Mouse (Mus musculus): ENCODE measurements at regions not wholly inside any gene's neighbourhood (a gene's known extent, or its start where the extent isn't known, plus 50 kb on each side); places are given as distances from the start of the nearest gene placed in this dataset.

- no peaks in the 10 kb centered on the region for H3K9me3 ChIP-seq
- no peaks in the 10 kb centered on the region for H3K36me3 ChIP-seq
- H3K27ac ChIP-seq: no peak overlapping the region
- H3K27me3 ChIP-seq: no peaks in the 10 kb centered on the region
- no peak overlapping the region for H3K9ac ChIP-seq (replicated peaks)
- WGBS: 73% methylated on average over 6 of the region's 6 CpGs
- H3K4me2 ChIP-seq: no peak overlapping the region
- 0 out of 2 replicates have a peak, but pooled peaks cover 7% of the 10 kb centered on the region for H3K4me1 ChIP-seq (replicated peaks)
- no peak overlapping the region for H3K4me3 ChIP-seq (replicated peaks)
- ATAC-seq (ENCODE audit: insufficient number of reproducible peaks, insufficient read depth, low FRiP score, low TSS enrichment, low read depth): no peak
Measured at GRCm38 (mm10) chr12:70696256-70696655, 129.1 kb upstream of the Frmd6 start.

GRCm38 (mm10) chr12:70698466-70698865 is 126.8 kb upstream of the Frmd6 start:
- H3K4me3 ChIP-seq (replicated peaks): no peak overlapping the region
- ATAC-seq (ENCODE audit: insufficient number of reproducible peaks, insufficient read depth, low FRiP score, low TSS enrichment, low read depth): no peak
- H3K27ac ChIP-seq: no peak overlapping the region
- H3K4me1 ChIP-seq (replicated peaks): 0 out of 2 replicates have a peak, but pooled peaks cover 4% of the 10 kb centered on the region
- no peak overlapping the region for H3K9ac ChIP-seq (replicated peaks)
- H3K4me2 ChIP-seq: no peak overlapping the region
- no peaks in the 10 kb centered on the region for H3K9me3 ChIP-seq
- H3K36me3 ChIP-seq: no peaks in the 10 kb centered on the region
- no peaks in the 10 kb centered on the region for H3K27me3 ChIP-seq
- WGBS: 76% methylated on average over 6 of the region's 6 CpGs

- no peaks in the 10 kb centered on the region for H3K36me3 ChIP-seq
- no peaks in the 10 kb centered on the region for H3K9me3 ChIP-seq
- 87% methylated on average over 5 of the region's 5 CpGs for WGBS
- no peak overlapping the region for H3K4me3 ChIP-seq (replicated peaks)
- peaks cover 6% of the 10 kb centered on the region; the same call in 1 of the 2 replicates for H3K4me1 ChIP-seq (replicated peaks)
- no peak overlapping the region for H3K27ac ChIP-seq
- no peaks in the 10 kb centered on the region for H3K27me3 ChIP-seq
- no peak overlapping the region for H3K9ac ChIP-seq (replicated peaks)
- no peak for ATAC-seq (ENCODE audit: insufficient number of reproducible peaks, insufficient read depth, low FRiP score, low TSS enrichment, low read depth)
- H3K4me2 ChIP-seq: no peak overlapping the region
Measured at GRCm38 (mm10) chr12:70702473-70702872, 122.8 kb upstream of the Frmd6 start.

- Histone ChIP-seq H3K27ac (no peak overlapping the region), H3K9ac (replicated peaks) (no peak overlapping the region), H3K9me3 (no peaks in the 10 kb centered on the region), H3K27me3 (no peaks in the 10 kb centered on the region), H3K36me3 (no peaks in the 10 kb centered on the region), H3K4me2 (no peak overlapping the region), H3K4me3 (replicated peaks) (no peak overlapping the region), H3K4me1 (replicated peaks) (peaks cover 10% of the 10 kb centered on the region)
- WGBS: 87% methylated on average over 11 of the region's 11 CpGs
- no peak for ATAC-seq (ENCODE audit: insufficient number of reproducible peaks, insufficient read depth, low FRiP score, low TSS enrichment, low read depth)
Measured at GRCm38 (mm10) chr12:70706806-70707628, 118.3 kb upstream of the Frmd6 start.

GRCm38 (mm10) chr12:70707629-70708289 is 117.6 kb upstream of the Frmd6 start:
- ATAC-seq (ENCODE audit: insufficient number of reproducible peaks, insufficient read depth, low FRiP score, low TSS enrichment, low read depth): no peak
- Histone ChIP-seq H3K36me3 (no peaks in the 10 kb centered on the region), H3K9ac (replicated peaks) (no peak overlapping the region), H3K9me3 (no peaks in the 10 kb centered on the region), H3K27ac (no peak overlapping the region), H3K4me1 (replicated peaks) (peaks cover 17% of the 10 kb centered on the region), H3K4me2 (no peak overlapping the region), H3K27me3 (no peaks in the 10 kb centered on the region), H3K4me3 (replicated peaks) (no peak overlapping the region)
- 78% methylated on average over 6 of the region's 6 CpGs for WGBS

GRCm38 (mm10) chr12:70708290-70708668 is 117.0 kb upstream of the Frmd6 start:
- no peak for ATAC-seq (ENCODE audit: insufficient number of reproducible peaks, insufficient read depth, low FRiP score, low TSS enrichment, low read depth)

GRCm38 (mm10) chr12:70710311-70710710 is 115.0 kb upstream of the Frmd6 start:
- WGBS: 94% methylated on average over 7 of the region's 7 CpGs
- H3K36me3 ChIP-seq: no peaks in the 10 kb centered on the region
- no peak overlapping the region for H3K4me2 ChIP-seq
- no peak overlapping the region for H3K4me3 ChIP-seq (replicated peaks)
- no peaks in the 10 kb centered on the region for H3K27me3 ChIP-seq
- H3K9me3 ChIP-seq: no peaks in the 10 kb centered on the region
- H3K9ac ChIP-seq (replicated peaks): no peak overlapping the region
- H3K27ac ChIP-seq: no peak overlapping the region
- H3K4me1 ChIP-seq (replicated peaks): peaks cover 25% of the 10 kb centered on the region
- ATAC-seq (ENCODE audit: insufficient number of reproducible peaks, insufficient read depth, low FRiP score, low TSS enrichment, low read depth): no peak

More at GRCm38 (mm10) chr12:70708290-70708668, 117.0 kb upstream of the Frmd6 start:
- Histone ChIP-seq H3K4me2 (no peak overlapping the region), H3K4me1 (replicated peaks) (peaks cover 21% of the 10 kb centered on the region), H3K9me3 (no peaks in the 10 kb centered on the region), H3K27ac (no peak overlapping the region), H3K36me3 (no peaks in the 10 kb centered on the region), H3K27me3 (no peaks in the 10 kb centered on the region), H3K9ac (replicated peaks) (no peak overlapping the region), H3K4me3 (replicated peaks) (no peak overlapping the region)
- WGBS: 88% methylated on average over 5 of the region's 5 CpGs

- H3K27me3 ChIP-seq: no peaks in the 10 kb centered on the region
- H3K4me1 ChIP-seq (replicated peaks): peaks cover 25% of the 10 kb centered on the region
- no peak overlapping the region for H3K4me3 ChIP-seq (replicated peaks)
- no peaks in the 10 kb centered on the region for H3K9me3 ChIP-seq
- no peak overlapping the region for H3K27ac ChIP-seq
- H3K36me3 ChIP-seq: no peaks in the 10 kb centered on the region
- 79% methylated on average over 5 of the region's 5 CpGs for WGBS
- no peak for ATAC-seq (ENCODE audit: insufficient number of reproducible peaks, insufficient read depth, low FRiP score, low TSS enrichment, low read depth)
- no peak overlapping the region for H3K4me2 ChIP-seq
- no peak overlapping the region for H3K9ac ChIP-seq (replicated peaks)
Measured at GRCm38 (mm10) chr12:70711030-70711429, 114.3 kb upstream of the Frmd6 start.

- Histone ChIP-seq H3K4me2 (no peak overlapping the region), H3K4me3 (replicated peaks) (no peak overlapping the region), H3K9me3 (no peaks in the 10 kb centered on the region), H3K27ac (no peak overlapping the region; the same call in 1 of the 2 replicates), H3K27me3 (no peaks in the 10 kb centered on the region), H3K4me1 (replicated peaks) (peaks cover 23% of the 10 kb centered on the region), H3K36me3 (no peaks in the 10 kb centered on the region), H3K9ac (replicated peaks) (no peak overlapping the region)
- ATAC-seq (ENCODE audit: insufficient number of reproducible peaks, insufficient read depth, low FRiP score, low TSS enrichment, low read depth): no peak
- WGBS: 47% methylated on average over 5 of the region's 5 CpGs
Measured at GRCm38 (mm10) chr12:70712322-70713024, 112.8 kb upstream of the Frmd6 start.

- Histone ChIP-seq H3K9ac (replicated peaks) (no peak overlapping the region), H3K27ac (no peak overlapping the region), H3K4me1 (replicated peaks) (peaks cover 16% of the 10 kb centered on the region), H3K9me3 (no peaks in the 10 kb centered on the region), H3K36me3 (no peaks in the 10 kb centered on the region), H3K4me3 (replicated peaks) (no peak overlapping the region), H3K27me3 (no peaks in the 10 kb centered on the region), H3K4me2 (no peak overlapping the region)
- WGBS: 70% methylated on average over 18 of the region's 18 CpGs
- ATAC-seq (ENCODE audit: insufficient number of reproducible peaks, insufficient read depth, low FRiP score, low TSS enrichment, low read depth): no peak
Measured at GRCm38 (mm10) chr12:70713499-70714280, 111.6 kb upstream of the Frmd6 start.

GRCm38 (mm10) chr12:70714281-70714679 is 111.0 kb upstream of the Frmd6 start:
- no peak for ATAC-seq (ENCODE audit: insufficient number of reproducible peaks, insufficient read depth, low FRiP score, low TSS enrichment, low read depth)
- no peak overlapping the region for H3K4me2 ChIP-seq
- no peak overlapping the region for H3K27ac ChIP-seq
- H3K27me3 ChIP-seq: no peaks in the 10 kb centered on the region
- no peak overlapping the region for H3K9ac ChIP-seq (replicated peaks)
- H3K4me1 ChIP-seq (replicated peaks): peaks cover 16% of the 10 kb centered on the region
- no peak overlapping the region for H3K4me3 ChIP-seq (replicated peaks)
- H3K36me3 ChIP-seq: no peaks in the 10 kb centered on the region
- no peaks in the 10 kb centered on the region for H3K9me3 ChIP-seq
- 68% methylated on average over 11 of the region's 11 CpGs for WGBS
